7 mouse cellular contexts compared by ENCODE assay signal in the genomic region with DNA sequence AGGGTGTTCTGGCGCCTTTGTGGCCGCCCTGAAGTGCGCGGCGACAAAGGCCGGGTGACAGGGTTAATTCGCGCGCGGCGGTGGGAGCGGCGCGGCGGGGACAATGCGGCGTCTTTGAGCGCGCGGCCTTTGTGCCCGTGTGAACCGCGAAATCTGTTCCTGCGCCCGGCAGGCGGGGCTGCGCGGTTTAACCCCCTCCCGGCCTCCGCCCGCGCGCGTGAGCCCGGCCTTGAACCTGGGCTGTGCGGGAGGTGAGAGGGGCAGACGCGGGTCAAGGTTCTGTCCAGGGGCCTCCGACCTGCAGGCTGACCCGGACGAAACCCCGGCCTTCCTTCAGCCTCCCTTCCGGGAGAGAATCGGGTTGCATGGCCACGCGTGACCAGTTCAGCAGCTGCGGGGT.
DNase-seq lines count a peak whose midpoint lies in the region; ATAC-seq and TF ChIP-seq lines count a peak whose summit lies in the region.

No protein-coding gene starts in this region.

- no peaks in the 10 kb centered on the region for H3K9me3 ChIP-seq in lung, embryonic 16.5 days (ENCODE audit: control insufficient read depth, low read length)
- no peaks in the 10 kb centered on the region for H3K9me3 ChIP-seq in forebrain, embryonic 15.5 days
- H3K9me3 ChIP-seq in limb, embryonic 14.5 days (ENCODE audit: control insufficient read depth, low read length): no peaks in the 10 kb centered on the region
- no peaks in the 10 kb centered on the region for H3K9me3 ChIP-seq in stomach, embryonic 16.5 days (replicated peaks; ENCODE audit: control insufficient read depth, low read length)

- peak overlapping the region; percentile 53 for H3K4me2 ChIP-seq in lung, embryonic 16.5 days (ENCODE audit: low read depth, low read length)
- H3K4me2 ChIP-seq in forebrain, embryonic 15.5 days (replicated peaks): peak overlapping the region; percentile 87
- H3K4me2 ChIP-seq in limb, embryonic 14.5 days (replicated peaks; ENCODE audit: low read depth, low read length, severe bottlenecking): peak overlapping the region; percentile 45
- H3K4me2 ChIP-seq in stomach, embryonic 16.5 days (ENCODE audit: low read depth, low read length): peak overlapping the region; percentile 53

- H3K4me1 ChIP-seq in lung, embryonic 16.5 days (replicated peaks; ENCODE audit: control insufficient read depth, insufficient read depth, low read length): no peaks in the 10 kb centered on the region
- peaks cover 26% of the 10 kb centered on the region for H3K4me1 ChIP-seq in forebrain, embryonic 15.5 days
- H3K4me1 ChIP-seq in limb, embryonic 14.5 days (ENCODE audit: control insufficient read depth, insufficient read depth, low read length): no peaks in the 10 kb centered on the region
- H3K4me1 ChIP-seq in stomach, embryonic 16.5 days (ENCODE audit: control insufficient read depth, insufficient read depth, low read length): peaks cover 4% of the 10 kb centered on the region; the same call in 1 of the 2 replicates

- no peak for DNase-seq in lung, postnatal 4 days
- DNase-seq in limb, embryonic 14.5 days (ENCODE audit: low spot score): no peak
- DNase-seq in cerebellum, adult 18-20 months: no peak

- peaks cover 56% of the 10 kb centered on the region for H3K27me3 ChIP-seq in lung, embryonic 16.5 days (ENCODE audit: control insufficient read depth, insufficient read depth, low read depth, low read length)
- peaks cover 7% of the 10 kb centered on the region; the same call in 1 of the 2 replicates for H3K27me3 ChIP-seq in forebrain, embryonic 15.5 days
- peaks cover 51% of the 10 kb centered on the region for H3K27me3 ChIP-seq in limb, embryonic 14.5 days (ENCODE audit: control insufficient read depth, insufficient read depth, low read length)
- H3K27me3 ChIP-seq in stomach, embryonic 16.5 days (ENCODE audit: control insufficient read depth, insufficient read depth, low read length): peaks cover 48% of the 10 kb centered on the region

- no peak for TF ChIP-seq POLR2A in limb, embryonic 14.5 days (IDR thresholded peaks at IDR 0.05; ENCODE audit: borderline replicate concordance, extremely low read depth, insufficient read depth, insufficient read length)

- ATAC-seq in lung, embryonic 16.5 days (ENCODE audit: low read depth): no peak
- ATAC-seq in forebrain, embryonic 15.5 days (replicated peaks): peak; percentile 9; the same call in 1 of the 2 replicates
- ATAC-seq in limb, embryonic 14.5 days (ENCODE audit: low FRiP score, low read depth): no peak
- no peak for ATAC-seq in stomach, embryonic 16.5 days (ENCODE audit: insufficient read depth, low FRiP score)
- ATAC-seq in megakaryocyte-erythroid progenitor cell, adult 5-6 weeks (replicated peaks; ENCODE audit: low FRiP score, low TSS enrichment, poor library complexity, severe bottlenecking): no peak

- H3K9ac ChIP-seq in lung, embryonic 16.5 days (ENCODE audit: low read length): peak overlapping the region; percentile 6
- peak overlapping the region; percentile 55 for H3K9ac ChIP-seq in forebrain, embryonic 15.5 days (replicated peaks)
- H3K9ac ChIP-seq in limb, embryonic 14.5 days (ENCODE audit: low read depth, low read length, severe bottlenecking): no peak overlapping the region
- H3K9ac ChIP-seq in stomach, embryonic 16.5 days (ENCODE audit: low read length): peak overlapping the region; percentile 48

- no peak overlapping the region for H3K27ac ChIP-seq in lung, embryonic 16.5 days (ENCODE audit: low read length)
- H3K27ac ChIP-seq in forebrain, embryonic 15.5 days (replicated peaks): no peak overlapping the region; the same call in 1 of the 2 replicates
- H3K27ac ChIP-seq in limb, embryonic 14.5 days (replicated peaks; ENCODE audit: low read depth, low read length): no peak overlapping the region
- H3K27ac ChIP-seq in stomach, embryonic 16.5 days (ENCODE audit: low read length): no peak overlapping the region

- 4% methylated on average over 41 of the region's 47 CpGs for WGBS in lung, embryonic 16.5 days
- 2% methylated on average over 47 of the region's 47 CpGs for WGBS in forebrain, embryonic 15.5 days
- 2% methylated on average over 47 of the region's 47 CpGs for WGBS in limb, embryonic 14.5 days
- 2% methylated on average over 47 of the region's 47 CpGs for whole genome bisulfite sequencing in stomach, embryonic 16.5 days

- H3K4me3 ChIP-seq in lung, embryonic 16.5 days (ENCODE audit: low read length): peak overlapping the region; percentile 25
- peak overlapping the region; percentile 41 for H3K4me3 ChIP-seq in forebrain, embryonic 15.5 days
- peak overlapping the region; percentile 28 for H3K4me3 ChIP-seq in limb, embryonic 14.5 days (replicated peaks; ENCODE audit: low read length)
- peak overlapping the region; percentile 37 for H3K4me3 ChIP-seq in stomach, embryonic 16.5 days (replicated peaks; ENCODE audit: low read length)

- no peaks in the 10 kb centered on the region for H3K36me3 ChIP-seq in lung, embryonic 16.5 days (ENCODE audit: control insufficient read depth, insufficient read depth, low read length)
- H3K36me3 ChIP-seq in forebrain, embryonic 15.5 days: no peaks in the 10 kb centered on the region
- H3K36me3 ChIP-seq in limb, embryonic 14.5 days (ENCODE audit: control insufficient read depth, insufficient read depth, low read length): no peaks in the 10 kb centered on the region
- H3K36me3 ChIP-seq in stomach, embryonic 16.5 days (ENCODE audit: control insufficient read depth, insufficient read depth, low read length): no peaks in the 10 kb centered on the region
